Mouse (Mus musculus): ENCODE data around the gene Tap2.

Tap2 gene

DNA sequence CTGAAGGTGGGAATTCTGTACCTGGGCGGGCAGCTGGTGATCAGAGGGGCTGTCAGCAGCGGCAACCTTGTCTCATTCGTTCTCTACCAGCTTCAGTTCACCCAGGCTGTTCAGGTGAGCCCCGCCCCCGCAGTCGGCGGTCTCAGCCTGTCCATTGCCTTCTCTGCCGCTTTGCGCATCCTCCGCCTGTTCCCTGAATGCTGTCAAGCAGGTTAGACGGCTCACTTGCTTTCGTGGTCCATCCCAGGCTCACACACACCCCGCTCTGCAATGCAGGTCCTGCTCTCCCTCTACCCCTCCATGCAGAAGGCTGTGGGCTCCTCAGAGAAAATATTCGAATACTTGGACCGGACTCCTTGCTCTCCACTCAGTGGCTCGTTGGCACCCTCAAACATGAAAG is 10.5 kb upstream of the Tap2 start:
- in situ Hi-C loops (cut with MboI; ENCODE audit: unreplicated experiment in 2 of 2) = no loop called here

DNA sequence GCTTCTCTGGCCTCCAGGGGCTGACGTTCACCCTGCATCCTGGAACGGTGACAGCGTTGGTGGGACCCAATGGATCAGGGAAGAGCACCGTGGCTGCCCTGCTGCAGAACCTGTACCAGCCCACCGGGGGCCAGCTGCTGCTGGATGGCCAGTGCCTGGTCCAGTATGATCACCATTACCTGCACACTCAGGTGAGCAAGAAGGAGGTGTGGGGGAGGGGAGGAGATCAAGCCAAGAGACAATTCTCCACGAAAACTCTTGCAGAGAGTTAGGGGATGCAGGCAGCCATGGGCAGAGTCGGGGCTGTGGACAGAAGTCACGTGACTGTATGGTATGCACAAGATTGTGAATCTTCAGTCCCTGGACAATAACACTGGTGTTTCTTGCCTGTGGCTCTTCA is 9.9 kb upstream of the Tap2 start:
- in situ Hi-C loops (cut with MboI; ENCODE audit: unreplicated experiment in 2 of 2) = no loop called here

DNA sequence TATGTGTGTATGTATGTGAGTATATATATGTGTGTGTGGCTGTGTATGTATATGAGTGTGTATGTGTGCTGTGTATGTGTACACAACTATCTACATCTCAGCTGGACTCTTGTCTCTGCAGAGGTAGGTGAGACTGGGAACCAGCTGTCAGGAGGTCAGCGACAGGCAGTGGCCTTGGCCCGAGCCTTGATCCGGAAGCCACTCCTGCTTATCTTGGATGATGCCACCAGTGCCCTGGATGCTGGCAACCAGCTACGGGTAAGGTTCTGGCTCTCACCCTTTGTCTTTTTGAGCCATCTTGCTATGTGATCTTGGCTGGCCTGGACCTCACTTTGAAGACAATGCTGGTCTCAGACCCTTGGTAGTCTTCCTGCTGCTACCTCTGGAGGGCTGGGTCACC is 8.6 kb upstream of the Tap2 start:
- in situ Hi-C loops (cut with MboI; ENCODE audit: unreplicated experiment in 2 of 2) = no loop called here

DNA sequence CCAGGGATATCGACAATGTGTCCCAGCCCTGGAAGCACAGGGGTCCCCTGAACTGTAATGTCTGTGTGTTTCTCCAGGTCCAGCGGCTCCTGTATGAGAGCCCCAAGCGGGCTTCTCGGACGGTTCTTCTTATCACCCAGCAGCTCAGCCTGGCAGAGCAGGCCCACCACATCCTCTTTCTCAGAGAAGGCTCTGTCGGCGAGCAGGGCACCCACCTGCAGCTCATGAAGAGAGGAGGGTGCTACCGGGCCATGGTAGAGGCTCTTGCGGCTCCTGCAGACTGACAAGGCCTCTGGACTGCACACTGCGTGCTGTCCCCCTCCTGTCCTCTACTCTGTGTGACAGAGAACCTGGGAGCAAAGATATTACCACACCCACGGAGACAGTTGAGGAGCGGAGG is 6.8 kb upstream of the Tap2 start:
- in situ Hi-C loops (cut with MboI; ENCODE audit: unreplicated experiment in 2 of 2) = no loop called here

DNA sequence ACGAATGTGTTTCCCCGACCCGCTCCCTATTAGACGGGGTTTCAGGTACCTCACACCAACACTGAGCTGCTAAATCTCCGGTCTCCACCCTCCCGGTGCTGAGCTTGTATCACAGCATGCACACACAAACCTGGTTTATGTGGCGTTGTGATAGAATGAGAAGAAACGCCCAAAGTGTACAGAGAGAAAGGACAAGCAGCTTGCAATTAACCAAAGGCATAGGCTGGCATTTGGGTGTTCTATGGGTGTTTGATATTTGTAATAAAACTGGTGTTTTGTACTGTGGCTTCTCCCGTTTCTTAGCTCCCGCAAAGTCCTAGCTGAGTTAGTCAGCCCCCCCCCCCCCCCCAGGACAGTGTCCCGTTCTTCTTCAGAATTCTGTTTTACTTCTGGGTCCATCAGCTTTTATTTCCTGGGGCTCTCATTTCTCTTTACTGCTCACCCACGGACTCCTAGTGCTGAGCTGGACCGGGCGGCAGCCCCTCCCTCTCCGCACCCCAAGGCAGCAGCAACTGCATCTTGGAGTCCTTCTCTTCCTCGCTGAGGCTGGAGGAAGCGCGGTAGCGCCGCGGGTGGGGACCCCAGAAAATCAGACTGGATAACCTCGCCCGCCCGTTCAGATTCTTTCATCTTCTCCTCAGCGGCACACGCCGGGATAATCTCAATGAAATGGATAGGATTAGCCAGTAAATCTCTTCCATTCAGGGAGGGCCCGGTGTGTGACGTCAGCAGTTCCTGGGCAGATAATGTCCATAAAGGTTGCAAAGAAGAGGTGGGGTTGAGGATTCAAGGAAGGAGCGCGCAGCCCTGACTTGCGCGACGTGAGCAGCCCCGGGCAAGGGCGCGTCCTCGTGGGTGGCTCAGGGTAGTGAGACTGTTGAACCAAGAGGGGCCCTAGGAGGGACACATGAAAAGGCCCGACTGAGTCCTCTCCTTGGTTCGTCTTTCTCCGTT is 6.1 kb upstream of the Tap2 start, which contains the start of gene Psmb8:
Psmb8 (plus strand) TSS at position 781 of the 954 bp plus-strand sequence.
- in situ Hi-C loops (cut with MboI; ENCODE audit: unreplicated experiment in 2 of 2) = no loop called here

DNA sequence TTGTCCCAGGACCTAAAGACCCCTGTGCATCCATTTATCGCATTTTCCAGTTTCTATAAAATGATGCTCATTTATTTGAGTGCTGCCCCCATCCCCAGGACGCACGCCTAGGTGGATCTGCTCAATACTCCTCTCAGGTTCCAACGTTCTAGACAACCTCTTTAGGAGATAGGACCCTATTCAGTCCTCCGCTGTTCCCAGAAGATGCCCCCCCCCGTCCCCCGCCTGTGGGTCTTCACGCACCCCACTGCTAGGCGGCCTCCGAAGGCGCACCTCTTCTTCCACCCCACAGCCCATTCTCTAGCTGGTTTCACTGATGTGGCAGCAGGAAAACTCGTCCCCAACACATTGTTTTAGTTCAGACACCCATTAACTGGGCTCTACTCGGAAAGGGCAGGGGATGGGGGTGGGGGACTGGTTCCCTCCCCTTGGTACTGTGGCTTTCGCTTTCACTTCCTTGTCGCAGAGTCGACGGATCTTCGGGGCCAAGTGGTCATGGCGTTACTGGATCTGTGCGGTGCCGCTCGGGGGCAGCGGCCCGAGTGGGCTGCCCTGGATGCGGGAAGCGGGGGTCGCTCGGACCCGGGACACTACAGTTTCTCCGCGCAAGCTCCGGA is 5.3 kb upstream of the Tap2 start:
- in situ Hi-C loops (cut with MboI; ENCODE audit: unreplicated experiment in 2 of 2) = no loop called here

DNA sequence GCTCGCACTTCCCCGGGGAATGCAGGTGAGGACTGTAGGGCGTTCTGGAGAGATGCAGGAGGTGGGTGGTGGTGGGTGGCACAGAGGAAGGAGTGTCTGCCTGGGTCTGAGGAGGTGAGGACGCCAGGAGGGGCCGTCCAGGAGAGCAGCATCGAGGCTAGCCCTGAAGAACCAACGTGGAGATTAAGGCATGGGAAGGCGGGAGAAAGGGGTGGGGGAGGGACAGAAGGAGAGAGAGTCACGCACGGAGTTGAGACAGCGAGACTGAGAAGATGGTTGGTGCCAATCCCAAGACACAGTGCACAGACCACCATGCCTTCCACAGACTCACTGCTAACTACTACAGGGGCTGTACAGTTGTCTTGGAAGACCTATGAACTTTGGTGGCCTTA is 4.8 kb upstream of the Tap2 start:
- in situ Hi-C loops (cut with MboI; ENCODE audit: unreplicated experiment in 2 of 2) = no loop called here

DNA sequence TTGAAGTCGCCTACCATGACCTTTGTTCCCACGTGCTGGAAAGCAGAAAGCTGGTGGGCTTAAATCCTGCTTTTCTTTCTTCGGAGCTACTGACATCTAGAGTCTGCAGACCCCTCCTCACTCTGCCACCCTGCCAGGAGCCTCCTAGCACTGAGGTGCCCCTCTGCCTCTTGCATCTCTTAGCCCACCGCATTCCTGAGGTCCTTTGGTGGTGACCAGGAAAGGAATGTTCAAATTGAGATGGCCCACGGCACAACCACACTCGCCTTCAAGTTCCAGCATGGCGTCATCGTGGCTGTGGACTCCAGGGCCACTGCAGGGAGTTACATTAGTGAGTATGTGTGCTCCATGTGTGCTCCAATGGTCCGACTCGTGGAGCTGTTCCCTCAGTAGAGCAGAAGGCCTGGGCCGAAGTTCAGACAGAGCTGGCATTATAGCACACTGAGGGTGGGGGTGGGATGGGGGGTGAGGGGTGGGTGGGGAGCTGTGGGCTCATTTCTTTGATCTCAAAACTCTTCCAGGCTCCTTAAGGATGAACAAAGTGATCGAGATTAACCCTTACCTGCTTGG is 4.2 kb upstream of the Tap2 start:
- in situ Hi-C loops (cut with MboI; ENCODE audit: unreplicated experiment in 2 of 2) = no loop called here

DNA sequence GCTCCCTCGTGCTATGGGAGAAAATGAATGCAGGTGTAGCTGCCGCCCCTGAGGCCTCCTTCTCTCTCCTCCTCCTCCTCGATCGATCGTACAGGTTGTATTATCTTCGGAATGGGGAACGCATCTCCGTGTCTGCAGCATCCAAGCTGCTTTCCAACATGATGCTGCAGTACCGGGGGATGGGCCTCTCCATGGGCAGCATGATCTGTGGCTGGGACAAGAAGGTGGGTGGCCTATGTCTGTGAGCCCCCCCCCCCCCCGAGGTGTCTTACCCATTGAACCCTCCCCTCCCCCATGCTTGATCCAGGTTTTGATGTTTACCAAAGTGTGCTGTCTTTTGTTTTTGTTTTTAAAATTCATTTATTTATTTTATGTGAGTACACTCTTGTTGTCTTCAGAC is 3.3 kb upstream of the Tap2 start:
- in situ Hi-C loops (cut with MboI; ENCODE audit: unreplicated experiment in 2 of 2) = no loop called here

DNA sequence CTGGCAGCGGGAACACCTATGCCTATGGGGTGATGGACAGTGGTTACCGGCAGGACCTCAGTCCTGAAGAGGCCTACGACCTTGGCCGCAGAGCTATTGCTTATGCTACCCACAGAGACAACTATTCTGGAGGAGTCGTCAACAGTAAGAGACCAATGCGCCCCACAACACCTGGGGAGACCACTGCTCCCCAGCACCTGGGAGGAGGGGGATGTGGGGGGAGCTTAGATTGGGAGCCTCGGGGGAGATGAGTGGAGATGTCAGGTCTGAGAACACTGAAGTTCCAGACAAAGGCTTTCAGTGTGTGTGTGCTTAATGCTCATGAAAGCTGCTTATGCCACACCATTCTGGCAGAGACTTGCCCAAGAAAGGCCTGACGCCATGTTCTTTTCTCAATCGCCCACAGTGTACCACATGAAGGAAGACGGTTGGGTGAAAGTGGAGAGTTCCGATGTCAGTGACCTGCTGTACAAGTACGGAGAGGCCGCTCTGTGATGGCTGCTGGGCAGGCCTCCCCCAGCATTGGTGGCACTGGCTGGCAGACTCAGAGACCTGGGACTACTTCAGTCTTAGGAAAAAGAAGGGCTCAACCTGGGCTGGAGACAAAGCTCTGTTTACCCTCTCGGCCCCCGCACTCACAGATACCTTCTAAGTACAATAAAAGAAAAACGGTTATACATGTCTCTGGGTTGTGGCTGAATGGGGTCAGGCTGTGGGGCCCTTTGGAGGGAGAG is 2.4 kb upstream of the Tap2 start:
- in situ Hi-C loops (cut with MboI; ENCODE audit: unreplicated experiment in 2 of 2) = no loop called here

DNA sequence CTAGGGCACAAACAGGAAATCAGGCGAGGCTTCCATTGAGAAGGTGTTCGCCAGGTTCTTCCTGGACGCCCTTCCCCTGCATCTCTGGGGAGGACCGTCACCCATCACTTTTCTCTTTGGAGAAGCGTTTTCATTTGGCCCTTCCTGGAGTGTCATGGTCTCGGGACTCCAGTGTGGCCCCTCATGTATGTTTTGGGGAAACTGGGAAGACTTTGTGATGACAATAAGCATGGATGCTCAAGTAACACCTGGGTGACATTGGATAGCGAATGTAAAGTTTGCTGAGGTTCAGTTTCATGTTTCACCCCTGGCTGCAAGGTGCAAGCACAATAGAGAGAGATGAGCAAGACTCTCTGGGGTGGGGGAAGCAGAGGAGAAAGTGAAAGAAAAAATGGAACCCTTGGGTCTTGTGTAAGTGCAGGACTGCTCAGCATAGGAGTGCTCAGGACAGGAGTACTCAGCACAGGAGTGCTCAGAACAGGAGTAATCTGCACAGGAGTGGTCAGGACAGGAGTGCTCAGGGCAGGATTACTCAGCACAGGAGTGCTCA is 1.7 kb upstream of the Tap2 start:
- in situ Hi-C loops (cut with MboI; ENCODE audit: unreplicated experiment in 2 of 2) = no loop called here

DNA sequence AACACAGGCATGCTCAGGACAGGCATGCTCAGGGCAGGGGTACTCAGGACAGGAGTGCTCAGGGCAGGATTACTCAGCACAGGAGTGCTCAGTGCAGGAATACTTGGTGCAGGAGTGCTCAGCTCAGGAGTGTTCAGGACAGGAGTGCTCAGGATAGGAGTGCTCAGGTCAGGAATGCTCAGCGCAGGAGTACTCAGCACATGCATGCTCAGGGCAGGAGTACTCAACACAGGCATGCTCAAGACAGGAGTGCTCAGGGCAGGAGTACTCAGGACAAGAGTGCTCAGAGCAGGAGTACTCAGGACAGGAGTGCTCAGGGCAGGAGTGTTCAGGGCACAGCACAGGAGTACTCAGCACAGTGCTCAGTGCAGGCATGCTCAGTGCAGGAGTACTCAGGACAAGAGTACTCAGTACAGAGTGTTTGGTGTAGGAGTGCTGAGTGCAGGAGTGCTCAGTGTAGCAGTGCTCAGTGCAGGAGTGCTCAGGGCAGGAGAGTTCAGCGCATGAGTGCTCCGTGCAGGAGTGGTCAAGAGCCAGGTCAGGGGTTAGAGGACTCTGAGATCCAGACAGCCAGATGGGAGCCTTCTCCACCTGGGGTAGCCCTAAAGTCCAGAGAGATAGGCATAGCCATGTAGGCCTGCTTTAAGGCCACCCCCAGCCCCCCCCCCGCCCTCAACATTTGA is 426 bp upstream of the Tap2 start:
- in situ Hi-C loops (cut with MboI; ENCODE audit: unreplicated experiment in 2 of 2) = no loop called here

DNA sequence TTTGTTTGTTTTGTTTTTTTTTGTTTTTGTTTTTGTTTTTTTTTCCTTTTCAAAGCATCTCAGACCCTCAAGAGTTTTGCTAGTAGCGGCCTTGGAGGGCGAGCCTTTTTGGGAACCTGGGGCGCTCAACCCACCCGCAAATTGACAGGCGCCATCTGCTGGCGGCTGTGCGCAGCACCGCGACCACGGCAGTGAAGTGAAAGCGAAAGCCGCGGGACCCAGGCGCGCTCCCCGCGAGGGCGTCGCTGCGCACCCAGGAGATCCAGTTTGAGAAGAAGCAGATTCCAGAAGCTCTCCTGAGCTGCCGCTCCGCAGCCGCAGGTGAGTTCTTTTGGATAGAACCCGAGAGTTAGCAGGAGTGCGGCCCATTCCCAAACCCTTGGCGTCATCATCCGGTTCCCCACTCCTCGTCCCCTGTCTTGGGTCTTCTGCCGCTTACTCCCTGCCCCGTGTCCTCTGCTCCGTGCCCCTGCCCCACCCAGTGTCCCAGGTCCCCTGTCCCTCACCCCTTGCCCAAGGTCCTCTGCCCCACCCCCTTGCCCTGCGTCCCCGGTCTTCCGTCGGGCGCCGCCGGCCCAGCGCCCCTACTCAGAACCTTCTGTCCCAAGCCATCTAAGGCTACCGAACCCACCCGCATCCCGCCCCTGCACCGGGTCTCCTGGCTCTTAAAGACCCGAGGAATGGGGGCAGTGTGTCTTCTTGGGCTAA is 1.1 kb downstream of the Tap2 start:
- in situ Hi-C loops (cut with MboI; ENCODE audit: unreplicated experiment in 2 of 2) = no loop called here

DNA sequence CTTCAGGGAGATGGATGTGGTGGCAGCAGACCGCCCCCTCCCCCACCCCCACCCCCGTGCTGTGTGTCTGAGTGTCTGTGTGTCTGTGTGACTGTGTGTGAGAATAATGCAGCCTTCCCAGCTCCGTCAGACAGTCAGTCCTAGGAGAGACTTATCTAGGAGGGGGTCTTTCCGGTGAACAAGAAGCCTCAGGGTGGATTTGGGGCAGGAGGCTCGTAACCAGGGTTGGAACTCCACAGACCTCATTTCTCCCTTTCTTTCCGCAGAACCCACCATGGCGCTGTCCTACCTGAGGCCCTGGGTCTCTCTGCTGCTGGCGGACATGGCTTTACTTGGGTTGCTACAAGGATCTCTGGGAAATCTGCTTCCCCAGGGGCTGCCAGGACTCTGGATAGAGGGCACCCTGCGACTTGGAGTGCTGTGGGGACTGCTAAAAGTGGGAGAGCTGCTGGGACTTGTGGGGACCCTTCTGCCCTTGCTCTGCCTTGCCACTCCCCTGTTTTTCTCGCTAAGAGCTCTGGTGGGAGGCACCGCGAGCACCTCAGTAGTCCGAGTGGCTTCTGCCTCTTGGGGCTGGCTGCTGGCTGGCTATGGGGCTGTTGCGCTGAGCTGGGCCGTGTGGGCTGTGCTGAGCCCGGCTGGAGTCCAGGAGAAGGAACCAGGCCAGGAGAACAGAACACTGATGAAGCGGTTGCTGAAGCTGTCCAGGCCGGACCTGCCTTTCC is 1.9 kb downstream of the Tap2 start:
- in situ Hi-C loops (cut with MboI; ENCODE audit: unreplicated experiment in 2 of 2) = no loop called here

DNA sequence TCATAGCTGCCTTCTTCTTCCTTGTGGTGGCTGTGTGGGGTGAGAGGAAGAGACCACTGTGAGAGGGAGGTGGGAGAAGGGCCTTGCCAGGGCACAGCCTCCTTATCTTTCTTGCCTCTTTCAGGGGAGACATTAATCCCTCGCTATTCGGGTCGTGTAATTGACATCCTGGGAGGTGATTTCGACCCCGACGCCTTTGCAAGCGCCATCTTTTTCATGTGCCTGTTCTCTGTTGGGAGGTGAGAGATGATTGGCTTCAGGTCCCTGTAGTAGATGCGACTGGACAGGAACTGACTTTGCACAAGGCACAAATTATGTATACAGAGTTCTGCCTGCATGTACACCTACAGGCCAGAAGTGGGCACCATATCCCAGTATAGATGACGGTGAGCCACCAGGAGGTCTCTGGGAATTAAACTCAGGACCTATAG is 2.4 kb downstream of the Tap2 start:
- in situ Hi-C loops (cut with MboI; ENCODE audit: unreplicated experiment in 2 of 2) = no loop called here

DNA sequence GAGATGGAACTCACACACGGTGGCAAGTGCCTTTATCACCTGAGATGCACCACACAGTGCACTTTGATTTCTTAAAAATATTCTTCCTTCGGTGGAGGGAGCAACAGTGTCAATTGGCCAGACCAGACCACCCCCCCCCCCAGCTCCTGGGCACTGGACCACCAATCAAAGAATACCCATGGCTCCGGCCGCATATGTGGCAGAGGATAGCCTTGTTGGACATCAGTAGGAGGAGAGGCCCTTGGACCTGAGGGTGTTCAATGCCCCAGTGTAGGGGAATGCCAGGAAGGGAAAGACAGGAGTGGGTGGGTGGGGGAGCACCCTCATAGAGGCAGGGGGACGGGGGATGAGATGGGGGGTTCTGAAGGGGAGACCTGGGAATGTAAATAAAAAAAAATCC is 3.4 kb downstream of the Tap2 start:
- in situ Hi-C loops (cut with MboI; ENCODE audit: unreplicated experiment in 2 of 2) = no loop called here

DNA sequence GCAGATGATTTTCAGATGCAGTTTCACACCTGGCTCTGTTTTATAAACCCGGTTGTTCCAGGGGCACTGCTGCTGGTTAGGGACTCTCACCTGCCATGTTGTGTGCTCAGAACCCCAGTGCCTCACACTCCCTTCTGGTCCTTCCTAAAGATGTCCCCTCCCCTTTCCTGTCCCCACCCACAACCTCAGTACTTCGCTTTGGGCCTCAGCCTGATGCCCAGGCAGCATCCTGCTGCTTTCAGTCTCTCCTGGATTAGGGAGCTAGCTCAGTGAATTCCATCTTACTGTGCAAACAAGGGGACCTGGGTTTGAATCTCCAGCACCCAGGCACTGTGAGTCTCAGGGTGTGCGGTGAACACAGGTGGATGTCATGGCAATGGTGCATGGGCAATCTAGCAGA is 4.1 kb downstream of the Tap2 start:
- in situ Hi-C loops (cut with MboI; ENCODE audit: unreplicated experiment in 2 of 2) = no loop called here

DNA sequence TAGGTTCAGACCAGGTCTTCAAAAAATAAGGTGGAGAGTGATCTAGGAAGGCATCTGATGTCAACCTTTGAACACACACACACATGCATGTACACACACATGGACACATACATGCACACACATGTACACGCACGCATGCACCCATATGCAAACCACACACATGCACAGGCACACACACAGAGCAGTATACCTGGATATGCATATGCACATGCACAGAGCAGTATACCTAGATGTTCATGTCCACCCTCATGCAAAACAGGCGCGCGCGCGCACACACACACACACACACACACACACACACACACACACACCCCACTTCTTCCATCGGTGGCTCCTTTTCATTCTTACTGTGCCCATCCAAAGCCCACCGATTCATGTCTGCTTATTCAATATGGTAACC is 4.5 kb downstream of the Tap2 start:
- in situ Hi-C loops (cut with MboI; ENCODE audit: unreplicated experiment in 2 of 2) = no loop called here

DNA sequence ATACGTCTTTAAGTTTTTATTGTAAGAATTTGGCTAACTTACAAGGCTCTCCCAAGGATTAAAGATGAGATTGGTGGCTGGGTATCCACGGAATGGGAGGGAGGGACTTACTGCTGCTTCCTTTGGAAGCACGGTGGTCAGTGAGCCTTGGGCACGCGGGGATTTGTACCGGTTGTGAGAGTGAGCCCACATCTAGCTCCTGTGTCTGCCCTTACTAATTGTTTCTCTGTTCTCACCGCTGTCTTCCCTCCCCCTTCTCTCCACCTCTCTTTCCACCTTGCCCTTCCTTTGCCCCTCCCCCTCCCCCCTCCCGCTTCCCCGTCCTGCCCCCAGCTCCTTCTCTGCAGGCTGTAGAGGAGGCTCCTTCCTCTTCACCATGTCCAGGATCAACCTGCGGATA is 5.1 kb downstream of the Tap2 start:
- in situ Hi-C loops (cut with MboI; ENCODE audit: unreplicated experiment in 2 of 2) = no loop called here
